Mouse (Mus musculus): ENCODE measurements around the gene Rab30.
"Not testable (repeated sequence)": the region's sequence is repeated elsewhere in the genome, so short reads cannot be mapped to it uniquely, and the experiment has no call there.

The Rab30 gene

DNA sequence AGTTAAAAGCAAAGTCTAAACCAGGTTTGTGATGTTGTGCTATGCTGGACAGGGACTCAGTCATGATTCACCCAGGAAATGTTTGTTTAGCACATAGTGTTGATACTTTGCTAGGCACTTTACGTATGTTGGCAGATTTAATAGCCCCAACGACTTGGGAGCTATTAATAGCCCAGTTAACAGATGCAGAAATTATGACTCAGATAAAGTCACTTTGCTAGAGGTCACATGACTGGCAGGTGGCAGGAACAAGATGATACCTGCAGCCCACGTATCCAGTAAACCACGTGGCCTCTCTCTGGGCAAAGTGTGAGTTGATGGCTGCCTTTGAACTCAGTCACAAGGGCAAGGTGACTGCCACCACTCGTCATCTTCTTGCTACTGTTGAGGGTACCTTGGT lies 16.7 kb downstream of the Rab30 start:
- no peak for DNase-seq

DNA sequence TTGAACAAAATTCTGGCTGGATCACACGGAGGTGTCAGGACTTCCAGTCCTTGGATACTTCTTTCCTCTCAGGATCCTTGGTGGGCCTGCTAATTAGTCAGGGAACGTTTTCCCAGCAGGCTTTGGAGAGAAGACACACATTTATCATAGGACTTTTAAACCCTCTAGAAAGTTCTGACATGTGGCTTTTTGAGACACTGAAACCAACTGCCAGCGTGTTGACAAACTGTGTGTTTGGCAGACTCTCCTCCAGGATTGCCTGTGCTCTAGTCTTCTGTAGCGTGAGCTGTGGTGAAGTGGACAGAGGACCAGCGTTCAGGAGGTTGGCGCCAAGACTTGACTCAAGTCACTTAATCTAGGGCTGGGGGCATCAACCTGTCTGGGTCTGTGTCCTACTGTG lies 19.2 kb downstream of the Rab30 start:
- DNase-seq, result no peak

DNA sequence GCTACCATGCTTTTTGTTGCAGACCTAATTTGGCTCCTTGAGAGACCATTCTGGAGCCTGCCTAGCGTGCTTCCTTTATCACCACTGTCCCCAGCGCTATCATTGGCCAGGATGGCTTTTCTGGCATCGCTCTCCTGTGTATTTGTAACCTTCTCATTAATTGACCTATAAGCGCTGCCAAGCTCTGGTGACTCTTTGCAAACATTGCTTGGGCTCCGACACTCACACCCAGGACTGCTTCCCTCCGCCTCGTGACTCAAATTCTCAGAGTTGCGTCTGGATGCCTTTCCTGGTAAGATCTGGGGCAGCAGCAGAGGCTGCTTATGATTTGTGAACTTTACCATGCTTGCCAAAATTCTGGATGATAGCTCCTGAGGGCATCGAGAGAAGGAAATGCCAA lies 19.8 kb downstream of the Rab30 start:
- no peak for DNase-seq

- DNase-seq, result no peak
These were observed 24.0 kb downstream of the Rab30 start for GRCm38 (mm10) chr7:92765426-92765825.

DNA sequence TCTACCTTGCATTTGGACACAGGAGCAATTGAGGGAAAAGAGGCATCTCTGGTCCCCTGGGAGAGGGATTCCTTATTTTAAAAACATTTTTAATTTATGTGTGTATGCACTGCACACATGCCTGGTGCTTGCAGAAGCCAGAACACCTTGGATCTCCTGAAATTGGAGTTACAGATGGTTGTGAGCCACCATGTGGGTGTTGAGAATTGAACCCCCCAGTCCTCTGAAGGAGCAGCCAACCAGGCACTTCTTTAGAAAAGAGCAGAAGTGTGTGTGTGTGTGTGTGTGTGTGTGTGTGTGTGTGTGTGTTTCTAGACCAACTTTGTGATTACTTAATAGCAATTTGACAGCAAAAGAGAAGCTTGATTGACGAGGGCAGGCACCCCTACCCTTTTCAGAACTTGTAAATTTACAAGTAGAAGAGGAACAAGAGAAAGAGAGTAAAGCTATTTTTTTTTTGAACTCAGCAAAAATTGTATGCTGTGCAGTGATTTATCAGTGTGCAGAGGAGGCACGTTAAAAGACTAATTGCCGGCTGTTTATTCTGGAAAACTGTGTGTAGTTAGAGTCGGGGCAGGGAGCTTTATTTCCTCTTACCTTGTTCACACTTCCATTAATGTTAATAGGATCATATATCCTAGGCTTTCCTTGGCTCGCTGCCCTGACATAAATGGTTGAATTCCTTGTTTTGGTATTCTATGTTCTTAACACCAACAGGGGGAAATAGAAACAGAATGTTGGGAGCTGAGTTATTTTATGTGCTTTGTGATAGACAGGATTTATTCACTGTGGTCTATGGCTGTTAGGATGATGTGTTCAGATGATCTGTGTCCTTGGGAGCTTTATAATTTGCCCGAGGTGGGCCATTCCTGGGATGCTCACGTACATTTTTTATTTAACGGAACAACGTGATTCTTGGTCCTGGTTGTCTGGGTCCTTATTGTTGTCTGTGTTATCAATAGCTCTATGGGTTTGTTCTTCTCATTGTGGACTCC lies 25.0 kb downstream of the Rab30 start:
- no peak for DNase-seq

DNA sequence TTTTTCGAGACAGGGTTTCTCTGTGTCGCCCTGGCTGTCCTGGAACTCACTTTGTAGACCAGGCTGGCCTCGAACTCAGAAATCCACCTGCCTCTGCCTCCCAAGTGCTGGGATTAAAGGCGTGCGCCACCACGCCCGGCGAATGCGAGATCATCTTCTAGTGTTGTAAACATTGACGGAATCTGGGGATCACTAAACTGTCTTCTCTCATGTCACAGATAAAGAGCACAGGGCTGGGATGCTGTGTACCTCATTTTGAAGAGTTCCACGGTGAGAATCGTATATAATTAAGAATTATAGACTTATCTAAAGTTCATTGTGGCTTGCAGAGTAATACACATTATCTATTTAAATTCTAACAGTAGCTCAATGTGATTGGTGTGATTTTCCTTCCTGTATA lies 26.7 kb downstream of the Rab30 start:
- not testable (repeated sequence) for DNase-seq

GRCm38 (mm10) chr7:92768859-92769258 lies 27.5 kb downstream of the Rab30 start:
- no peak for DNase-seq

DNA sequence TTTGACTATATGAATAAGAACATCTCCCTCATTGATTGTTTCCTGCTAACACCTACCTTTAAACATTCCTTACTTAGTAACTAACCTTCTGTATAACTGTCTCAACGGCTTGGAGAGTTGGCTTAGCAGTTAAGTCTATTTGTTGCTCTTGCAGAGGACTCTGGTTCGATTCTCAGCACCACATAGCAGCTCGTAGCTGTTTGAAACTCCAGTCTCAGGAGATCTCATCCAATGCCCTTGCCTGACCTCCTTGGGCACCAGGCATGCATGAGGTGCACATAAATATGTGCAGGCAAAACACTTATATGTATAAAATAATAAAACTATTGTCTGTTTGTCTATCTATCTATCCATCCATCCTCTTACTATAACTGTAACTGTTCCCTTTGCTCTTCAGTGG lies 31.6 kb downstream of the Rab30 start:
- no peak for DNase-seq

DNA sequence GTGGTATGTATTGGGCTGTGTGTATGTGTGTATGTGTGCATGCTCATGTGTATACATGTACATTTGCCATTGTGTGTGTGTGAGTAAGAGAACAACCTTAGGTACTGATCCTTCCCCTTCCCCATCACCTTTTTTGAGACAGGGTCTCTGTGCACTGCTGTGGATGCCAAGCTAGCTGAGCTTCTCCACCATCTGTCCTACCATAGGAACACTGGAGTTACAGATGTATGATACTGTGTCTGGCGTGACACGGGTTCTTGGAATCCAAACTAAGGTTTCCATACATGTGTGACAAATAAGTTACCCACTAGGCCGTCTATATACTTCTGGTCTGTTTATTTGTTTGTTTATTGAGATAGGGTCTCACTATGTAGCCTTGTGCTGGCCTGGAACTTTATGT lies 32.2 kb downstream of the Rab30 start:
- no peak for DNase-seq

DNA sequence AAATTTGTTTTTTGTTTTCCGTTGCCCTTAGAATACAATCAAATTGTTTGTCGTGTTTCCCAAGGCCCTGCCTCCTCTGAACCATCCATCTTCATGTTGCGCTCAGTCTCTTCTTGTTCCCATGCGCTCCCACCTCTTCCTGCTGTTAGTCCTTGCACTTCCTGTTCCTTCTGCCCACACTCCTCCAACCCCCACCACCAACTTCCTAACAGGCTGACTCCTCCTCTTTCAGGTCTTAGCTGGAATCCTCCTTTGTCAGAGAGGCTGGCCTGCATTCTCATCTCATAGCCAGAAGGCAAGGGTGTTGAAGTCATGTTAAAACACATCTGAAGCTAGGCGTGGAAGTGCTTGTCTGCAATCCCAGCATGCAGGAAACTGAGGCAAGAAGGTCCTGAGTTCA lies 33.3 kb downstream of the Rab30 start:
- DNase-seq, result no peak

GRCm38 (mm10) chr7:92775703-92776102 lies 34.3 kb downstream of the Rab30 start:
- DNase-seq, result no peak

DNA sequence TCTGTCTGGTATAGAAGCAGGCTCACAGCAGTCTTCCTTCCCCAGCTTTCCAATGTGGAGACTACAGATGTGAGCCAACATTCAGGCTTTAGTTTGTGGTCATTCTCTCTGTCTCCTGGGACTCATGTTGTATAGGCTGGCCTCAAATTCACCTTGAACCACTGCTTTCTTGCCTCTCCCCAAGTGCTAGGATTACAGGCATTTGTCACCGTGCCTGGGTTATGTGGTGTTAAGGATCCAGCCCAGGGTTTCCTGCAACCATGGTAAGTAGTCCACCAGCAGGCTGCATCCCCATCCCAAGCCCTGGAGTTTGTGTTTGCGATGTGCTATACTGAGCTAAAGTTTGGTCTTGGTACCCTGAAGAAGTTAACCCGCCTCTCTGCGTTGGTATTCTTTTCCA lies 35.2 kb downstream of the Rab30 start:
- DNase-seq, result no peak

- DNase-seq, result no peak
These were observed 35.9 kb downstream of the Rab30 start for GRCm38 (mm10) chr7:92777108-92777973.

GRCm38 (mm10) chr7:92779058-92779457 lies 37.7 kb downstream of the Rab30 start:
- DNase-seq, result no peak

DNA sequence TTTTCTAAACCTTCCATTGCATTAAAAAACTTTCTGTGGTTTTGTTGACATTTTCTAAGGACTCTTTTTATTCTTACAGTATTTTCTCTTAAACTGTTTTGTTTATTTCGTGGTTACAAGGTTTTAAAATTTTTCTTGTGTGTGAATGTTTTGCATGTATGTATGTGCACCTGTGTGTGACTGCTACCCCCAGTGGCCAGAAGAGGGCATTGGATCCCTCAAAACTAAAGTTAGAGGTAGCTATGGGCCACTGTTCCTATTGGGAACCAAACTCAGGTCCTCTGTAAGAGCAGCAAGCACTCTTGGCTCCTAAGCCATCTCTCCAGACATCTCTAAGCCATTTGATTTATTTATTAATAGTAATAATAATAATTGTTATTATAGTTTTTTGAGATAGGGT lies 40.0 kb downstream of the Rab30 start:
- DNase-seq, result no peak

- no peak for DNase-seq
These were observed 40.5 kb downstream of the Rab30 start for GRCm38 (mm10) chr7:92781948-92782347.

- DNase-seq, result no peak
These were observed 41.1 kb downstream of the Rab30 start for GRCm38 (mm10) chr7:92782511-92782910.

GRCm38 (mm10) chr7:92783166-92783806 lies 41.9 kb downstream of the Rab30 start:
- DNase-seq, result no peak

- no peak for DNase-seq
These were observed 42.5 kb downstream of the Rab30 start for GRCm38 (mm10) chr7:92783914-92784313.

DNA sequence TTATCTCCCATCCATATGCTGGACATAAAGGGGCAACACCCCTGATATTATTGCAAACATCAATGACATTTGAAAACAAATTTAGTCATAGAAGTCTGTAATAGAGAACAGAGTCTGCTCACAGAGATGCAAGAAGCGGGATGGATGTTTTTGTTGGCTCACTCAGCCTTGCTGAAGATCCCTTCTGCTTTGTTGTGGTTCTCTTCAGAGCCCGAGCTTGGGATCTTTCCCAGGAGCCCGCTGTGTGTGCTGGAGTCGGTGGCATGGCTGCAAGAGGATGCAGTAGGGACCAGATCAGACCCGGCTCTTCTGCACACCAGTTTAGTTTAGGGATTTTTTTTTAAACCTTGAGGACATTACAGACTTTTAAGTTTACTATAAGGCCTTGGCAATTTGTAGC lies 54.3 kb downstream of the Rab30 start:
- DNase-seq, result no peak

- DNase-seq, result no peak
These were observed 55.4 kb downstream of the Rab30 start for GRCm38 (mm10) chr7:92796813-92797212.

DNA sequence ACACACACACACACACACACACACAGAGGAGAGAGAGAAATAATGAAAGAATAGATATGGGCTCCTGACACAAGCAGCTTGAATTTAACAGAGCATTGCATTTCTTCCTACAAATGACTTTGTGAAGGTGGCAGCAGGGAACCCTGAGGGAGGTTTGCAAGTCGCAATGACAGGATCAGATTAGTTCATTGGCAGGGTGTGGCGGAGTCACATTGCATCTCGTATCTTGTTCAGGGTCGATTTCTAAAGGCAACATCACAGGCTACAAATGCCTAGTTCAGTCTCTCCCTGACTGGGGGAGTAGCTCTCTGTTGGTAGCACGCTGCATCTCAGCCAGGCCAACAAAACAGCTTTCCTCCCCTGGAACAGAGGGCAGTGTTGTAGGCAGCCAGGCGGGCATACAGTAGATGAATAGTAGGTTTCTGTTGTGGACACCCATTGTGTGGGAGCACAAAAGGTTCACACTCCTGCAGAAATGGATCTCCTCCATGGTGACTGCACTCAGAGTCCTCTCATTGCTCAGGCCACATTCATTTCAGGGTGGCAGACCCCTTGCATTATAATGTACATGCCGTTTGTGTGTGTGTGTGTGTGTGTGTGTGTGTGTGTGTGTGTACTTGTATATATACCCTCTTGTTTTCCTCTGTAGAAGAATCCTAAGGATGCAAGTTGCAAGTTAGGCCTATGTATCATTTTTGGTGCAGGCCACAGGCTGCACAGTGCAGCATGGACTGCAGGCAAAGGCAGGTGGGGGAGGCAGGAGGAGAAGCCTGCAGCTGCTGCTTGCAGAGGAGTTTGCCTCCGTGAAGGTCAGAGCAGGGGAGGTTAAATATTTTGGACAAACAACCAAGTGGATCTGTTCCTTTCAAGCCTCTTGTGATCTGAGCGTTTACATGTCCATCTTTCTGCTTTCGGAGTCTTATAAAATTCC lies 58.5 kb downstream of the Rab30 start:
- no peak for DNase-seq

Data from thymus, adult 18-20 months (tissue).